Mouse (Mus musculus) small intestine, adult 2 months (tissue): ENCODE results near the gene Phpt1. TPM values are rescaled to one million over a fixed set of nuclear protein-coding genes. Genes with fewer than 3 reads are reported as not detected.

Source experiments
- H3K27ac ChIP-seq: fragments of 200-500 bp; 2 replicates; pipeline ENCODE4 v1.5.1; 2012; ENCODE audit warnings: low read depth, low read length, control low read depth, inconsistent platforms; ENCODE audit not compliant: insufficient read depth
- H3K27me3 ChIP-seq: fragments of 200-500 bp; 2 replicates; pipeline ENCODE4 v1.6.1; 2012; ENCODE audit warnings: mild to moderate bottlenecking, moderate library complexity, low read length, inconsistent platforms; ENCODE audit not compliant: control insufficient read depth, insufficient read depth
- H3K36me3 ChIP-seq: fragments of 200-500 bp; 2 replicates; pipeline ENCODE4 v1.6.1; 2012; ENCODE audit warnings: mild to moderate bottlenecking, low read length, control low read depth, inconsistent platforms; ENCODE audit not compliant: control insufficient read depth, insufficient read depth
- H3K4me1 ChIP-seq: fragments of 200-500 bp; 2 replicates; pipeline ENCODE4 v1.6.1; 2012; ENCODE audit warnings: low read length, inconsistent platforms, mixed read lengths; ENCODE audit not compliant: control insufficient read depth, insufficient read depth, insufficient read length
- H3K4me3 ChIP-seq: fragments of 200-500 bp; 2 replicates; pipeline ENCODE4 v1.5.1; 2012; ENCODE audit warnings: low read depth, mild to moderate bottlenecking, control low read depth, inconsistent platforms, low read length, moderate library complexity
- CTCF ChIP-seq: fragments of 200-500 bp; IDR thresholded peaks from 2 replicates; pipeline ENCODE4 v1.5.1; 2012; ENCODE audit warnings: low read depth, mild to moderate bottlenecking, control low read depth, inconsistent platforms, low read length, moderate library complexity, mixed read lengths; ENCODE audit not compliant: insufficient replicate concordance, insufficient read length; ENCODE audit errors: extremely low read depth
- POLR2A ChIP-seq: fragments of 200-500 bp; IDR thresholded peaks from 2 replicates; pipeline ENCODE4 v1.6.1; 2012; ENCODE audit warnings: low read depth, mild to moderate bottlenecking, control low read depth, inconsistent platforms, low read length, moderate library complexity
- WGBS: fragments of 180-500 bp; shearing (Covaris S2); methylation state at CpG from one replicate; pipeline ENCODE4 v1.1.7; 2018; 5-methylcytosine and 5-hydroxymethylcytosine counted together
- polyA plus RNA-seq: library from polyadenylated mRNA; depleted of rRNA; stranded (reverse); fragments of >200 nt; gene quantifications from 2 replicates; pipeline ENCODE4 v1.2.3, GENCODE M21; 2012

The Phpt1 gene
- polyA plus RNA-seq, 1 experiment: 29.7 TPM

DNA sequence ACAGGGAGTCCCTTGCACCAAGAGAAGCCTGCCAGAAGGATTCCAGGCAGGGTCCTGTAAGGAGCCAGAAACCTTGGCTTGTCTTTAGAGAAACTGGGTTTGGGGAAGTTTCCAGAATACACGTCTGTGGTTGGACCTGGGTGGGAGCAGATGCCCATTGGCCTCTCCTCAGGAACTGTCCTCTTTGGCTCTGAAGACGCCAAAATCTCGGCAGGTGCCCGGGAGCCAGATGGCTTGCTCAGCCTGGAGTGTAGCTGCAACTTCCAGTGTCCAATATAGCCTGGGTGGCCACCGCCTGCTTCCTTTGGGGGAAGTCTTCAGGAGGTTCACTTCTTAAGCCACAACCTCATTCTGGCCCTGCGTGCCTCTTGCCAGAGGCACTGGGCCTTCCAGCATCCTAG lies 6.9 kb upstream of the Phpt1 start:
- H3K27me3 ChIP-seq: peaks cover 34% of the 10 kb centered on the region
- TF ChIP-seq POLR2A (no peak), CTCF (no peak)
- H3K36me3 ChIP-seq: peaks cover 17% of the 10 kb centered on the region
- H3K27ac ChIP-seq: no peak overlapping the region
- 20% methylated on average over 6 of the region's 6 CpGs for WGBS
- no peak overlapping the region for H3K4me3 ChIP-seq
- peaks cover 26% of the 10 kb centered on the region for H3K4me1 ChIP-seq

DNA sequence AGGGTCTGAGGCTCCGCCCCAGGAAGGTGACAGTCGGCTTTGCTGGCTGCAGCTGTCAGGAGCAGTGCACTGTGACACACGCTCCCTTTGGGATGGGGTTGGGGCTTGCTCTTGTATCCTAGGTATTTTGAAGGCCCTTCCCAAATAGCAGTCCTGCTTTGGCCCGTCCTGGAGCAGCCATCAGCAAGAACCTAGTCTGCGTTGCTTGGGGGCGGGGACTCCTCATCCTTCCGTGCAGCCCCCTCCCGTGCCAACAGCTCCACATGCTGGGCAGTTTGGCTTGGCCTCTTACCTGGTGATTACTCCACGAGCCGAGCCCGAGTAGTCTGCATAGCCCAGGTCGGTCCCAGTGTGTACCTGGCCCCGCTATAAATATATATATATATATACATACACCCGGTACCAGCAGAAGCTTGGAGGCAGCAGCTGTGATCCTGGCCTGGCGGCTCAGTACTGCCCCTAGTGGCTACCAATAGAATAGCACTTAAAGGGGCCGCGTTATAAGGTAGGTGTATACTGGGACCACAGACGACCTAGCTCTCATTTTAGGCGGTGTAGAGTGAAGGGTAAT lies 6.4 kb upstream of the Phpt1 start, which contains the start of gene Ajm1:
Gene Ajm1, minus strand, starts transcription at position 464 of the 571 bp plus-strand sequence.
- WGBS: 6% methylated on average over 19 of the region's 19 CpGs
- Histone ChIP-seq H3K36me3 (peaks cover 13% of the 10 kb centered on the region), H3K27ac (no peak within 1 kb of the TSS), H3K27me3 (peaks cover 36% of the 10 kb centered on the region), H3K4me3 (peak within 1 kb of the TSS; percentile 40), H3K4me1 (peaks cover 26% of the 10 kb centered on the region)
- TF ChIP-seq POLR2A (no peak), CTCF (peak; percentile 85; the same call in 1 of the 2 replicates)

DNA sequence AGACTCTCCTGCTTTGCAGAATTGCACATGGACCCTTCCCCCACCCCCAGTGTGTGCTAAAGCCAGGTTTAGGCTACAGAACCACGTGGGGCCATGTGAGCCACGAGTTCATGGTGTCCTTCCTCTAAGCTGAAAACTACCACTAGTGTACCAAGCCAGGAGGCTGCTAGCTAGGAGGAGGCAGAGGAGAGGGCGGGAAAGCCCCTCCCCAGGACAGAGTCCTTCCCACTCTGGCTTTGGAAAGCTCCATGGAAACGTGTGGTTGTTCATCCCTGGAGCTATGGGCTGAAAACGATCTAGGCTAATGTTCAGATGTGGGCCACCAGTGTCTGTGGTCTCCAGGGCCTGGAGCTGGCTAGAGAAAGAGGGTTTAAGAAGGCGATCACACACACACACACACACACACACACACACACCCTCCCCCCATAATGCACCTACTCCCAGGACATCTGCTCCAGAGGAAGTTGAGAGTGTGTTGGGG lies 5.6 kb upstream of the Phpt1 start:
- H3K4me1 ChIP-seq: peaks cover 27% of the 10 kb centered on the region
- TF ChIP-seq CTCF (no peak), POLR2A (no peak)
- peaks cover 36% of the 10 kb centered on the region for H3K27me3 ChIP-seq
- no peak overlapping the region for H3K4me3 ChIP-seq
- no peak overlapping the region for H3K27ac ChIP-seq
- H3K36me3 ChIP-seq: peaks cover 13% of the 10 kb centered on the region
- WGBS: 19% methylated on average over 6 of the region's 6 CpGs

DNA sequence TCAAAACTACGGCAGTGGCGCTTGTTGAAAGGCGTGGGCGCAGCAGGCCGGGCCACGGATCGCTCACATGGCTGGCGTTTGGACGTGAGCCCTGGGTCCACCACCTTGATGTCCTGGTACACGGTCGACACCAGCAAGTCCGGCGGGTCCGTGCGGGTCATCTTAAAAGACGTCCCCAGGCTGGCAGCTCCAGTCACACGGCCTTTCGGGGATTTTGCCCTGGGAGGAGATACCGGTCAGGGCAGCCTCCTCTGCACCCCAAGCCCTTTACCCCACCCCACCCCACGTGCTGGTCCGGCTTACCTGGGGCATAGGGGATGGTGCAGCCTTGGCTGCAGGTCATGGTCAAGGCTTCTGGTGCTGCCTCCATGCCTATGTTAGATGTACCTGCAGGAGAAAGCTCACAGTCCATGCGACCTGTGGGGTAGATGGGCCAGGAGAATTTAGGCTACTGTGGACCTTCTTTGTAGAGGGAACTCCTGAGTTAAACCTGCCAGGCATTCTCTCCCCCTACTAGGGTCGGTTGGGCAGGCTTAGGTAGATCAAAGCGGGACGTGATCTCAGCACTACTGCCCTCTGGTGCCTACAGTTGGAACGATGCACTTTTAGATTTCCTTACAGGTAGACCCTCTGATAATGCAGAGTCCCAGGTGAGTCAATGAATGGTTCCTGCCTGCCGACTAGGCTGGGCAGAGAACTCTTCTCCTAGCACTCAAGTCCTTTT lies 4.9 kb upstream of the Phpt1 start:
- no peak for TF ChIP-seq POLR2A
- TF ChIP-seq CTCF: peak; percentile 75; the same call in 1 of the 2 replicates
- H3K4me3 ChIP-seq: peak overlapping the region; percentile 25
- peaks cover 36% of the 10 kb centered on the region for H3K27me3 ChIP-seq
- peaks cover 30% of the 10 kb centered on the region for H3K4me1 ChIP-seq
- 2% methylated on average over 27 of the region's 27 CpGs for WGBS
- no peak overlapping the region for H3K27ac ChIP-seq
- H3K36me3 ChIP-seq: peaks cover 7% of the 10 kb centered on the region

GRCm38 (mm10) chr2:25578796-25579736 lies 4.0 kb upstream of the Phpt1 start:
- peaks cover 3% of the 10 kb centered on the region for H3K36me3 ChIP-seq
- peak overlapping the region; percentile 25 for H3K4me3 ChIP-seq
- no peak overlapping the region for H3K27ac ChIP-seq
- peaks cover 32% of the 10 kb centered on the region for H3K4me1 ChIP-seq
- peaks cover 36% of the 10 kb centered on the region for H3K27me3 ChIP-seq
- 13% methylated on average over 77 of the region's 77 CpGs for WGBS
- TF ChIP-seq POLR2A (no peak), CTCF (no peak)

DNA sequence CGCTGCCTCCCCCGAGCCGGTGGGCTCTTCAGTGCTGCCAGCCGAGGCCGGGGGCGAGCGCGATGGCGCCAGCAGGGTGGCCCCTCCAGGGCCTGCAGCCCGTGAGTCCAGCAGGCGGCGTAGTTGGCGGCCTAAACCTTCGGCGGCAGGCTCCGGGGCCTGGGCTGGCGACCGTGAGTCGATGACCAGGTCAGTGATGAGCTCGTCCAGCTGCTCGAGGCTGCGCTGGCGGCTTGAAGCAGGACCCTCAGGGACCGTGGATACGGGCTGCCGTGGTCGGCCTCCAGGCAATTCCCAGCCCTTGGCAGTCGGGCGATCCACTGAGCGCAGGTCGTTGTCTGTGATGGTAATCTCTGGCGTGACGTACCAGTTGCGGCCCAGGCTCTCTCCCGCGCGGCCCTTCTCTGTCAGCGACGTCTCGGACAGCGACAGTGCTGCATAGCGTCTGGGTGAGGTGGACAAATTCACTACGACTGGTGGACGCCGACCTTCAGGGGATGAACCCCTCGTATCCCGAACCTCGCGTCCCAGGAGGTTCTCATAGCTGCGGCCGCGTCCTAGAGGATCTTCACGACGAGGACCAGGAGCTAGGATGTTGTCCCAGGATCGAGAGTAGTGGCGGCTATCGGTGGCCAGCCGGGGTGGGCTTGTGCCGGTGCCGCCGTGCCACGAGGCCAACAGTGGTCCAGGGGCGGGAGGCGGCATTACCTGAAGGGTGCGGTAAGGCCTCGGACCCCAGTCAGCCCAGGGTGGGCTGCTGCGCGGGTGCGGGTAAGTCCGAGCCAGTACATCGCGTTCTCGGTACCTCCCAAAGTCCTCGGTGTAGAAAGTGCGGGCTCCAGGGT lies 3.1 kb upstream of the Phpt1 start:
- Histone ChIP-seq H3K4me3 (peak overlapping the region; percentile 5; the same call in 1 of the 2 replicates), H3K36me3 (peaks cover 1% of the 10 kb centered on the region; the same call in 1 of the 2 replicates), H3K4me1 (peaks cover 33% of the 10 kb centered on the region), H3K27me3 (peaks cover 36% of the 10 kb centered on the region), H3K27ac (no peak overlapping the region)
- WGBS: 22% methylated on average over 75 of the region's 75 CpGs
- no peak for TF ChIP-seq POLR2A
- no peak for TF ChIP-seq CTCF
